Mouse (Mus musculus): ENCODE data around the gene Sh3bp1.

Gene Sh3bp1

GRCm38 (mm10) chr15:78942663-78943062 is 43.1 kb downstream of the Sh3bp1 start:
- peak; percentile 69 to 88 for DNase-seq (ENCODE audit: low spot score in 2 of 2)

- DNase-seq (ENCODE audit: low spot score in 2 of 2) = no peak
Observed at GRCm38 (mm10) chr15:78946232-78946631, 46.7 kb downstream of the Sh3bp1 start.

GRCm38 (mm10) chr15:78947657-78948056 is 48.1 kb downstream of the Sh3bp1 start, which contains the start of gene Triobp:
Gene Triobp (plus strand): TSS chr15:78947724.
- peak; percentile 79 to 80 for DNase-seq (ENCODE audit: low spot score in 2 of 2)

GRCm38 (mm10) chr15:78948152-78948725 is 48.7 kb downstream of the Sh3bp1 start:
- DNase-seq (ENCODE audit: low spot score in 2 of 2) = no peak

GRCm38 (mm10) chr15:78948883-78949282 is 49.3 kb downstream of the Sh3bp1 start:
- DNase-seq (ENCODE audit: low spot score in 2 of 2) = no peak

- DNase-seq (ENCODE audit: low spot score in 2 of 2) = no peak
Observed at GRCm38 (mm10) chr15:78955663-78956062, 56.1 kb downstream of the Sh3bp1 start.

- no peak for DNase-seq (ENCODE audit: low spot score in 2 of 2)
Observed at GRCm38 (mm10) chr15:78956351-78956750, 56.8 kb downstream of the Sh3bp1 start.

GRCm38 (mm10) chr15:78957021-78957420 is 57.5 kb downstream of the Sh3bp1 start:
- no peak for DNase-seq (ENCODE audit: low spot score in 2 of 2)

- no peak for DNase-seq (ENCODE audit: low spot score in 2 of 2)
Observed at GRCm38 (mm10) chr15:78959537-78959936, 60.0 kb downstream of the Sh3bp1 start.

- no peak for DNase-seq (ENCODE audit: low spot score in 2 of 2)
Observed at GRCm38 (mm10) chr15:78960088-78960487, 60.5 kb downstream of the Sh3bp1 start.
